Mouse (Mus musculus): Measurements from ENCODE around the gene Spem2.
"Not testable (repeated sequence)": the region's sequence is repeated elsewhere in the genome, so short reads cannot be mapped to it uniquely, and the experiment has no call there.

The Spem2 gene

DNA sequence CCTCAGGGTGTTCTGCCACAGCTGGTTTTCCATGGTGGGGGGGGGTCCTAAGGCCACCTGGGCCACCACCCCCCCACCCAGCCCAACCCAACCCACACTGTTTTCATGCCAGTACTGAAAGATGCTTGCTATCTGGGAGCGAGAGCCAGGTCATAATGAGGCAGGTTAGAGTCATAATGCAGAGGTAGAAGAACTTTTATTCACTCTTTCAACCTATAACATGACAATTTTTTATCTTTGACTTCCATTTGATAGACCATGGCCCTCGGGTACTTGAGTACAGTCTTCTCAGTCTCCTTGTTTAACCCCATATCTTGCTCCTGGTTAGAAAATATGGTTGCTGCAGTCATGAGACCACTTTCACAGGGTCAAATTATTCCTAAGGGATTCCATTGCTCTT lies at the start of gene Spem2:
Spem2 (minus strand) TSS at position 101 of the 400 bp plus-strand sequence.
- in situ Hi-C loops (cut with MseI, MboI) = no loop called here

DNA sequence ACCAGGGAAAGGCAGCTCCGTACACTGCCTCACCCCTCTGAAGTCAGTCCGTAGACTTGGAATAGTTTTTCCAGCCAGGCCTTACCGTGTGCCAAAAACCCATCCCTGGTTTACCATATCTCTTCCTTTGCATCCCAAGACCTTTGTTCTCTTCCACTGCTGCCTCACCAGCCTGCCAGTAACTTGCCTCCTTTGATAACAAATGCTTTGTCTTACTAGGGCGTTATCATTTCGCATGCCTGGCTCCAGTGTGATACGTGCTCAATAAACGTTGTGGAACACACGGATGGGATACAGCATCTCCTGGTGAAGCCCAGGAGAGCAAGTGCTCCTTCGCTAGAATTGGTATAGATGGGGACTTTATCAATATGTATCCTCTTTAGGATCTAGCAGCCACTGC lies 49.1 kb upstream of the Spem2 start:
- in situ Hi-C loops (cut with MseI, MboI) = no loop called here

DNA sequence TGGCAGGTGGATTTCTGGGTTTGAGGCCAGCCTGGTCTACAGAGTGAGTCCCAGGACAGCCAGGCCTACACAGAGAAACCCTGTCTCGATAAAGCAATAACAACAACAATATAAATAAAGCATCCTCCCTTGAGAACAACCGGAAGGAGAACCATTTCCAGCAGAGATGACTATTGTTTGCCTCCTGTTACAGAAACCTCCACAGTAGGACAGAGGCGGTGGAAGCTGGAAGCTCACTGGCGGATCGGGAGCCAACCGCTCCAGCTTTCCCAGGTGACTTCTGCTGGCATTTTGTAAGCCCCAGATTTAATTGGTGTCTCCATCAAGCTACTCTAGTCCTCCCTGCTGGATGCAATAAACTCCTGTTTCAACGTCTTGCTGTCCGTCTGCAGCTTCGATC lies 47.3 kb upstream of the Spem2 start:
- in situ Hi-C loops (cut with MseI, MboI) = no loop called here

DNA sequence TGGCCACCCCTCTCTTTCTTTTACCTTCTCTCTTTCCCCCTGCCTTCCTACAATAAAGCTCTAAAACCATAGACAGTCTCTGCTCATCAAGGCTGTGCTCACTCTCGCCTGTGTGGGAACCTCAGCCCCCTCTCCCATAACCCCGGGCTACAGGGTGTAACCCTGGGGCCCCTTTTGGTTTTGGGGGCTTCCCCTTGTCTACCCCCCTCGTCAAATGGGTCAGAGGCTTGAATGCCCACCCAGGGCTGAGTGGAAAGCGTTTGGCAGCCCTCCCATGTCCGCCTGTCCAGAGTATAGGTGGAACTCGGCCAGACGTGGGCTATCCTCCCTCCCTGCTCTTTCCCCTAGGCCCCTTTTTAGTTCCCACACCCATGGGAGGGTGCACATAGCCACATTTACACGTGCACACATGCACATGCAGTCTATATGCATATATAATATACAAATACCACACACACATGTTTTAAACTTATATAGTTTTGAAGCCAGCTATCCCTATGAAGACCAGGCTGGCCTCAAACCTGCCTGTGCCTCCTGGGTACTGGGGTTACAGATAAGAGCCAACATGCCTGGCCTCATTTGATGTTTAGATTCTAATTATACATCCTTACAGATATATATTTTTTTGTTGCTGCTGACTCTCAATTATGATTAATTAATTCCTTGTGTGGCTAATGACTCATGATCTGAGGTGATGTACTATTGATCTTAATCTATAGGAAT lies 46.0 kb upstream of the Spem2 start:
- in situ Hi-C loops (cut with MseI, MboI) = no loop called here

DNA sequence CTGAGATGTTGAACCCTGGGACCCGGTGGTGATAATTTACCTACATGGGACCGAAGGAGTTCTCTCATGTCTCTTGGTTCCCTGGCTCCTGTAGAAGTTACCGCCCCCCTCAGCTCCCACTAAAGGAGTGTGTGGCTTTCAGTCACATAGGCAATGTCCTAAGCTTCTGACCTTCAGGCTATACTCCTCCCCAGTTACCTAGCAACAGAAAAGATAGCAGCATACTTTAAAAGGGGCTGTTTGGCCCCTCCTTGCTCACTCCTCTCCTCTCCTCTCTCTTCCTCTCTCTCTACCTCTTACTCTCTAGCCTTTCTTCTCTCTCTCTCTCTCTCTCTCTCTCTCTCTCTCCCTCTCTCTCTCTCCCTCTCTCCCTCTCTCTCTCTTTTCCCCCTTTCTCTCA lies 45.5 kb upstream of the Spem2 start:
- in situ Hi-C loops (cut with MseI, MboI) = not testable (repeated sequence)

DNA sequence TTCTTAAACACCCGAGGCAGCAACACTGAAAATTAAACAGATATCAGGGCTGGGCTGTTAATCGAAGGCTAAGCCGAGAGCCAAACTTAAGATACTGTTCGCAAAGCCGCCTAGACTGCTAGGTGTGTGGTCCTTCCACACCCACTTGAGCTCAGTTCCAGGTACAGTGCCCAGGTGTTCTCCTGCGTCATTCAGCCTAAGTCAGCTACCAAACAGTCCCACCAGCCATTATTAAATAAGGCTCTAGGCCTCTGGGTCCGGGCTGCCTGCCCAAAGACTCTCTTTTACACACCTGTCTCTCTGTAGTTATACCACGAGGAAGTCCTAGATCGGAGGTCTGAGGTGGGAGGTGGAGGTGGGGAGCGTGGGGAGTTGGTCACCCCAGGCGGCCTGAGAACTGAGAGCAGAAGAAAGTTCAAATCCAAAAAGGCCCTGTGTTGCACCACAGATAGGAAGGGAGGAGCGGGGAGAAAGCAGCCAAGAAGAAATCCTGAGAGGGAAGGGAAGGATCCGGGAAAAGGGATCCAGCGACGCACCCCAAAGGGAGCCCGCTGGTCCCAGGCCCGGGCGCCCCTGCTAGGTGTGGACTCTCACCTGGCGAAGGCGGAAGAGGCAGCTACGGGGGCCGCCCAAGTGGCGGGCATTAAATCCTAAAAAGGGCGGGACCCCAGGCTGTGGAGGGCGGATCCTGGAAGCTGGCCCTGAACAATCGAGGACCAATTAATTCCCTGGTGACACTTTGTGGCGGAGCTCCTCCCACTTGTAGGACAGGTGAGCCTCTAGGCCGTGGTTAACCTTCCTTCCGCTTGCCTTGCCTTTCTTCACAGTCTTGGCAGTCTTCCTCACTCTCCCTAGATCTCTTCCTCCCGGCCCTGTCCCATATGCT lies 40.1 kb upstream of the Spem2 start, which contains the start of gene Tnk1:
Tnk1 (minus strand) TSS at position 618 of the 886 bp plus-strand sequence.
- in situ Hi-C loops (cut with MseI, MboI) = no loop called here

DNA sequence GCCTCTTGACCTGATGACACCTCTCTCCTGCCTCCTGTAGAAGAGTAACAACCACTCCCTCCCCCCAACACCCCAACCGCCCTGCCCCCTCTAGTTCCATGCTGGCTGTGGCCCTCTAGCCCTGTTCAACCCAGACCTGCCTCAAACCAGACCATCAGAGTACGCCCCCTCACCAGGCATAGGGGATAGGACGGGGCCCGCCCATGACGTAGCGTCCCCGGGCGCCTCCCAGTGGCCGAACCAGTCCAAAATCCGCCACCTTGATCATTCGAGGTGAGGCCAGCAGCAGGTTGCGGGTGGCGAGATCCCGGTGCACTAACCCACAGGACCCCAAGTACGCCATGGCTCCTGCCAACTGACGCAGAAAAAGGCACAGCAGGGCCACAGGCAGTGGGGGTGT lies 37.1 kb upstream of the Spem2 start:
- in situ Hi-C loops (cut with MseI, MboI) = no loop called here

DNA sequence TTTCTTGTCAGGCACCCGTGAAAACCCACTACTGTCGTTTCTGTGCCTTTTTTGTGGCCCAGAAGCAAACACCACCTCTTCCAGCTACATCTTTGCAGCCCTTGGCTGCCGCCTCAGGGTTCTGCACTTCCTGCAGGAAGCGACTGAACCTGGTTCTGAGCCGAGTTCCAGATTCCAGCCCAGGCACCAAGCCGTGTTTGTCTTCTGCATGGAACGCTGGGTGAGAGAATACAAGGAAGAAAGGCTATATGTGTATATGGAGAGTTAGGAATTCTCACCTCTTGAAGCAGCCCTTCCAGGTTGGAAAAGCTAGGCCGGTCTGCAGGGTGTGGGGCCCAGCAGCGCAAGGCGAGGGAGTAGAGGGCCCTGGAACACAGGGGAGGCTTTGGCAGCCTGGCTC lies 36.4 kb upstream of the Spem2 start:
- in situ Hi-C loops (cut with MseI, MboI) = no loop called here

DNA sequence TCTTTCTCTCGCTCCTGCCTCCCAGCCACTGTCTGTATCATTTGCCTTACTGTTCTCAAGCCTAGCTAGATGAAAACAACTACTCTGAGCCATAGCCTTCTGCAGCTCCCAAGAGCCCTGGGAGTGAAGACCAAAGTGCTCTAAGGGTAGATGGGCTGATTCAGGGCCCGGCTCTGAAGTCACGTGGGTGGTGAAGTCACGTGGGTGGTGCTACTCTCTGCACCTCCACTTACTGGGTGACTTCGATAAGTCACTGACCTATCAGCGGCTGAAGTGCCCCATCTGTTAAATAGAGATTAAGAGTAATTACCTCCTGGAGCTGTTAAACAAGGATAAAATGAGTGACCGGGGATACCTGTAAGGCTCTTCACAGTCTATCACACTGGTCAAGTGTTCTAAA lies 35.7 kb upstream of the Spem2 start:
- in situ Hi-C loops (cut with MseI, MboI) = no loop called here

DNA sequence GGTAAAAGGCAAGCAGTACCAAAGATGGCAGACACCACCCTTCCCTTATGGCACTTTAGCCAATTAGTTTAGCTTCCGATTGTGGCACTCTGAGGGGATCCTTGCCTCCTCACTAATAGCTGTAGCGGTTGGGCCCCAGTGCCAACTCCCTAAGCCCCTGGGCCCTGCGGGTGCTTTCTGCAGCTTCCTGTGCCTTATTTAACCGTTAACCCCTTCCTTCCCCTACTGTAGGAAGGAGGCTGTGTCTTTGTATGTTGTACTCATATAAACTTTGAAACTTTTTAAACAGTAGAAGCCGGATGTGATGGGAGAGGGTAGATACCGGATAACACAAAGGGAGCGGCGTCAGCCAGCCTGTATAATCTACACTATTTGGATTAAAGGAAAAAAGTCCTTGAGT lies 32.5 kb upstream of the Spem2 start:
- in situ Hi-C loops (cut with MseI, MboI) = no loop called here

DNA sequence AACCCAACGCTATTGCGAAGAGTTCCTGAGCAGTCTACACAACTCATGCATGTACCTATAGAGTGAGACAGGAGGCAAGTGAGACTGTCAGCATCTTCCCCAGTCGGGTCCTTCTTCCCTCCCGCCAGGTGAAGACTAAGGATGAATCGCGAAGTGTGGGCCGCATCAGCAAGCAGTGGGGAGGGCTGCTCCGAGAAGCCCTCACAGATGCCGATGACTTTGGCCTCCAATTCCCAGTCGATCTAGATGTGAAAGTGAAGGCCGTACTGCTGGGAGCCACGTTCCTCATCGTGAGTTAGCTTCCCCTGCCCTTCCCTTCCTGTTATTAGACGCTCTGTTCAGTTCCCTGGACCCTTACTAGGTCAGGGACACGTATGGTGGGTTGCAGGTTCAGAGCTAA lies 31.6 kb upstream of the Spem2 start:
- in situ Hi-C loops (cut with MseI, MboI) = no loop called here

DNA sequence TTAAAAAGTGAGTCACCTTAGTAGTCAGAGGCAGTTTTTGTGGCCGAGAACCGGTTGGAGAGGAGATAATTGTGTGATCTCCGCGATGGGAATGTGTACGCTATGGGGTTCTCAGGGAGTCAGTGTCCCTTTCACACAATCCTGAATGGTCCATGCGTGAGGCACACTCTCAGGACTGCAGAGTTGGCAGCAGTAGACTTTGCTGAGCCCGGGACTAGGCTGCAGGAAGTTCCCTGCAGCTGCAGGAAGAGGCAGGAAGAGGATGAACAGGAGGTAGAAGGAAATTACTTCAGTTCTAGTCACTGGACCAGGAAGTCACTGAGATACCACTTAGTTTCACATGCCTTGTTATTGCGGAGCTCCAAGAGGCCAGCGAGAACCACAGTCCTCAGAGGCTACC lies 30.9 kb upstream of the Spem2 start:
- in situ Hi-C loops (cut with MseI, MboI) = no loop called here

DNA sequence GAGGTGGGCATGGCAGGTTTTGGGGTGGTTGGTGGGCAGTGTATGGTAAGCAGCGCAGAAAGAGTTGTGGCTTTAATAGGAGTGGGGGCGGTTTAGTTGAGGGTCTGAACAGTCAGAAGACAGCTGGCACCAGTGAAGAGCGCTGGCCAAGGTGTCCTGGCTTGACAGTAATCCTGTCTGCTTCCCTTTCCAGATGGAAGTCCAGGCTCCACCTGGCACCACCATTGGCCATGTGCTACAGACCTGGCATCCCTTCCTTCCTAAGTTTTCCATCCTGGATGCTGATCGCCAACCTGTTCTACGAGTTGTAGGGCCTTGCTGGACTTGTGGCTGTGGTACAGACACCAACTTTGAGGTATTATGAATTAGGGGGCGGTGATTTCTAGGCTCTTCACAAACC lies 29.8 kb upstream of the Spem2 start:
- in situ Hi-C loops (cut with MseI, MboI) = no loop called here

DNA sequence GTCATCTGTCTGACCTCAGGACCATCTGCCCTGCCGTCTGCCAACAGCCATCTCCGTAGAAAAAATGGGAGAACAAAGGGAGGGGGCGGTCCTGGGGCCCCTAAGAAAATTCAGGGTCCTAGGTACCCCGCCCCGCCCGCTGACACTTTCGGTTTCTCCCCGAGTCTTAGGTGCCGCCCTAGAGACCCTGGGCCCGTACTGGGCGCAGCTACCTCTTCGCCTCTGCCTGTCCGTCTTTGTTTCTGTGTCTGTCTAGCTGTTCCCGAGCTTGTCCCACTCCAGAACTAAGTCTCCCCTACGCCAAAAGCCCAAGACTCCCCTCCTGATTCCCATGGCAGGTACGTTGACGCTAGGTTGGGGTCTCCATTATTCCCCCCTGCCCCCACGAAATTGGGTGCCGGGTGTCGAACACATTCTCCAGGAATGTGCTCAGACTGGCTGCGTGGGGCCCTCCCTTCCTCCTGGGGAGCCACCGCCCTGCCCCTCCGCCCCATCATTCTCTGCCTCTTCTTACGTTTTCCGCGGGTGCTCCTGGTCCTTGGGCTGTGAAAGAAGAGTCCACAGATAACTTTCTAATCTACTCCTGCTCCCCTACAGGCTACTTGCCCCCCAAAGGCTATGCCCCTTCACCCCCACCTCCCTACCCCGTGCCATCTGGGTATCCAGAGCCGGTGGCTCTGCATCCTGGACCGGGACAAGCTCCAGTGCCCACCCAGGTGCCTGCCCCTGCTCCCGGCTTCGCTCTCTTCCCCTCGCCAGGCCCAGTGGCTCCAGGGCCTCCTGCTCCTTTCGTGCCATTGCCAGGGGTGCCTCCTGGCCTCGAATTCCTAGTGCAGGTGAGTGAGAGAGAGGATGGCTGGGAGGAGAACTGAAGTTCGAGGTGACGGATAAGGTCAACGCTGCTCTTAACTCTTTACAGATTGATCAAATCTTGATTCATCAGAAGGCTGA lies 28.7 kb upstream of the Spem2 start:
- in situ Hi-C loops (cut with MseI, MboI) = no loop called here

DNA sequence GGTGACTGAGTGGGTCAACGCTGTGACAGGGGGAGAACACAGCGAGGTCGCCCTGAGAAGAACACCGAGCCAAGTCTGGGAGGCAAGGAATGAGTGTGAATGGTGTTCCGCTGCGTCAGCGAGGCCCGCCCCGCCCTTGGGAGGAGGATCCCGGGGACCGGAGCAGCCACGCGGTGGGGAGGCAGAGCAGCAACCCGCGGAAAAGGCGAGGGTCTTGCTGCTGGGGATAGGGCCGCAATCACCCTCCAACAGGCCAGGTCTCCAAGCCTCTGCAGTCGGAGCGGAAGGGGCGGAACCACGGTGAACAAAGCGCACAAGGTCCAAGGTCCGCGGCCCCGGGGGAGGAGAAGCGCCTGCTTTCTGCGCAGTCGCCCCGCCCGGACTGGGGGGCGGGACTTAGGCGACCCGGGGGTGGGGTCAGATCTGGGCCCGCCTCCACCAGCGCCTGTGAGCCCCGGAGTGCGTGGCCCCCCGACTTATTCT lies 28.0 kb upstream of the Spem2 start, which contains the start of gene Plscr3:
Plscr3 (plus strand) TSS at position 179 of the 483 bp plus-strand sequence.
- in situ Hi-C loops (cut with MseI, MboI) = no loop called here

DNA sequence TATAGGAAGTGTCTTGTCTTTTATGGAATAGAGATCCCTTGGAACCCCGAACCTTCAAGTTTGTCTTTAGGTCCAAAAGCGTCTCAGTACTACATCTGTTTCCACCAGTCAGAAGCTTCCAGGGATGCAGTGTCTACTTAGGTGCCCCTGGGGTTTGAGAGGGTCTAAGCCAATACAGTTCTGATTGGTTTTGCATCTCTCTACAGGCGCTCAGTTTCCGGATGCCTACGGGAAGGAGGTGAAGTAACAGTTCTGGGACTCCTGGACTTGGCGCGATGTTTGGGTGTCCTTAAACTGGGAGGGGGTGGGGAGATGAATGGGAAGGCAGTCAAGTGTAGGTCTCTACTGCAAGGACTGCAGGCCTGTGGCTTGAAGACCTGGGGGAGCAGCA lies 20.4 kb upstream of the Spem2 start:
- in situ Hi-C loops (cut with MseI, MboI) = no loop called here

DNA sequence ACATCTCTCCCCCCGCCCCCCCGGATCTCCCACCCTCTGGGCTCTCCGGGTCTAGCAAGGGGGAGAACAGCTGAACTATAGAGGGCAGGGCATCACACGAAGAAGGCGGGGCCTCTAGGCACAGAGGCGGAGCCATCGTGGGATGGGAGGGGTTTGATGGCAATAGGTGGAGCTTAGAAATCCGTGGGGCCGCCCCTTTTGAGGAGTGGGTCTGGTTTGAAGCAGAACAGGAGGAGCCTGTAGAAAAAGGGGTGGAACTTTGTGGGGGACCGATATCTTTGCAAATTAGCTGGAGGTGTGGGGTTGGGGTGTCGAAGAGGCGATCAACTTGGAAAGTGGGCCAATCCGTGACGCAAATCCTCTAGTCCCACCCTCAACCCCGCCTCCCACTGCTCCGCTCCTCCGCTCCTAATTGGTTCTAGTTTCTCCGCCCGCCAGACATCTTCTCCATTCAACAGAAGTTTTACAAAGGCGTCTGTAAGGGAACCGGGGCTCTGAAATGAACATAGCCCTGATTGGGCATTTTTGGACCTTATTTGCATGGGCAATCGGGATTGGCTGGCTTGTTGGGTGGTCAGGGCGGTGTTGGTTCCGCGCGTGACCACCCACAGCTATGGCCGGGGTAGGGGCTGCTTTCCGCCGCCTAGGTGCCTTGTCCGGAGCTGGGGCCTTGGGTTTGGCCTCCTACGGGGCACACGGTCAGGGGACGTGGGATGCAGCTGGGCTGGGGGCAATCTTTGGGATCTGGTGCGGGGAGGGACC lies 19.9 kb upstream of the Spem2 start, which contains the start of gene Tmem256:
Tmem256 (plus strand) TSS at position 563 of the 762 bp plus-strand sequence.
- in situ Hi-C loops (cut with MseI, MboI) = no loop called here

DNA sequence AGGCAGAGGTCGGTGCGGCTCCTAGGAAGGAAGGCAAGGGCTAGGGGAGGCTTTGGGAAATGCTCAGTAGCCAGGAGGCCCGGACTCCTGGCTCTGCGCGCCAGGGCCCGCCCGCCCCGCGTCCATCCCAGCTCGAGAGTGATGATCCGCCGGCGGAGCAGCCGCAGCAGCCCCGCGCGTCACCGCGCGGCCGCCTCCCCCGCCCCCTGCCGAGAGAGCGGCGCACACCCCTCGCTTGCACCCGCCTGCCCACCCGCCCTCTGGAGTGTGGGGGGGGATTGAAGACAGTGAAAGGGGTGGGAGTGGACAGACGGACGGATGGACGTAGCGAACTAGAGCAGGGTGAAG lies 19.3 kb upstream of the Spem2 start, which contains the start of gene Nlgn2:
Nlgn2 (minus strand) TSS at position 181 of the 348 bp plus-strand sequence.
- in situ Hi-C loops (cut with MseI, MboI) = no loop called here

DNA sequence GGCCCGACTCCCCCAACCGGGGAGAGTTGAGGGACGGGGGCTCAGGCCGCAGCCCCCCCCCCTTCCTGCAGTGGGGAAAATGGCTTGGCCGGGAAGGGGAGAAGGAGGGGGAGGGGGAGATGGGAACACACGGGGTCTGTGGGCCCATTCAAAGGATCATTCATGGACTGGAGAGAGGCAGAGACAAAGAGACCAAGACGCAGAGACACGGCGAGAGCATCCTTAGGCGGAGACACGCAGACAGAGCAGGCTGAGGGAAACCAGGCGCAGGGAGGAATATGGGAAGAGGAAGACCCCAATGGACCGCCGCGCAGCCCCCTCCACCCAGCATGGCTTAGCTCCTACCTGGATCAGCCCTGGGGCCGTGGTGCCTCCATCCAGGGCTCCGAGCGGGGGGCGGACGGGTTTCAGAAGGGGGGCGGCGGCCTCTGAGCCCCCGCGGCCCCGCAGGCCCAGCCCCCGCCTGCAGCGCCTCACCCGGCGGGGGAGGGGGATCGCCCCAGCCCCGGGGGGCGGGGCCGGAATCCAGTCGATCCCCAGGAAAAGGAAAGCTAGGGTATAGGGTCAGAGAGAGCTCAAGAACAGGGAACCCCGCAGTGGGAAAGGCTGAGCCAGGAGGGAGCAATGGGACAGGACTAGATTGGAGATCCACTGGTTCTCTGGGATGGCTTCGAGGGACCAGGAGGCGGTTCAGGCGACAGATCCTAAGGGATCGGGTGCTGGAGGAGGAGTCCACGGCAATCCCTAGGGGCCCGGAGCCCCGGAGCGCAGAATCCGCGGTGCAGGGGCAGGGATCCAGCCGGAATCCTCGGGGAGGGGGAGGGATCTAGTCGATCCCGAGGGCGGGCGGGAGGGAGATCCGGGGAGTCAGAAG lies 18.7 kb upstream of the Spem2 start:
- in situ Hi-C loops (cut with MseI, MboI) = no loop called here

DNA sequence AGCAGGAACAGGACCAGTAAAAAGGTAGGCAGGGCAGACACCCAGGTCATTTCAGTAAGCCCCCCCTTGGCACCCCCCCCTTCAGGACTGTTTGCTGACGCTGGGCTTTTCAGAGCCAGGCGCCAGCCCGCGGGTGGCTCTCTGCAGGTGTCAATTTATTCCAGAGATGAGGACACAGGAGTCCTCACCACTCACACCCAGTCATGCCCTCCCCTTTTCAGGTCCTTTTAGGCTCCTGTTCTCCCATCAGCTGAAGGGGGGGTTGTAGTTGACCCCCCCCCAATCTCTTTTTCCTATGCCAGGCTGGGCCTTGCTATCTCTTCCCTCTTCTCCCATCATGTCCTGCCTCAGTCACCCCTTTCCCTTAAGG lies 17.7 kb upstream of the Spem2 start:
- in situ Hi-C loops (cut with MseI, MboI) = no loop called here
